Mouse (Mus musculus): ENCODE results near the gene Rtf1. TPM values are rescaled to one million over a fixed set of nuclear protein-coding genes. Genes with fewer than 3 reads are reported as not detected.
"Not testable (repeated sequence)": the region's sequence is repeated elsewhere in the genome, so short reads cannot be mapped to it uniquely, and the experiment has no call there.

Gene Rtf1
- polyA plus RNA-seq (2015; fragmentation: Nextera tagmentation; extraction: Ambion mirVana), result 63.4 and 81.4 TPM in 2 replicates

DNA sequence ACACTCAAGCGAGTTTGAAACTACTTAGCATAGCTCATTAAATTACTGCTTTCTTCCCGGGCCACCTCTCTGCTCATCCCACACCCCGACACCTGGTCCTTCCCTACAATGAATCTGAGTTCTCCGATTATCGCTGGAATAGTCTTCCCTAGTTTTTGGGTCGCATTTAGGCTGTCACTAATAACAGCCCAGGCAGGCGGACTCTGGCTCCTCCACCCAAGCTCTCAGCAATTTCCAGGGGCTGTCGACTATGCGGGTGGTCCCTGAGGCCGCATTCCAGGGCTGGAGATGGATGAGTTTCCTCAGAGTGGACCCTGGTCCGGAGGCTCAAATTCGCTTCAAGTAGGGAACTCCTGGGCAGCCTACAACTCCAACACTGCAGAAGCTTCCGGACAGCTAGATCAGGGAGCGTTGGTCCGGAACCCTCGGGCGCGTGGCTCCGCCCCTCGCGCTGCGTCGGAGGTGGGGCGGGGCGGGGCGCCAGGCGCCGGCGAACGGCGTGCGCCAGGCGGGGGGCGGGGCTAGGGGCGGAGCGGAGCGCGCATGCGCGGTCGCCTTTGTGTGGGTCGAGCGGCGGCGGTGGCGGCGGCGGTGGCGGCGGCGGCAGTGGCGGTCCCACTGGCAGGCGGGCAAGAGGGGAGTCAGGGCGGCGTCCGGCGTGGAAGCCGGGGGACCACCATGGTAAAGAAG is at the start of gene Rtf1:
Rtf1 (plus strand) TSS at position 544 of the 690 bp plus-strand sequence.
- Histone ChIP-seq H3K27ac (peak within 1 kb of the TSS; percentile 55), H3K9ac (peak within 1 kb of the TSS; percentile 99), H3K4me2 (peak within 1 kb of the TSS; percentile 84), H3K4me1 (peaks cover 24% of the 10 kb centered on the region), H3K4me3 (peak within 1 kb of the TSS; percentile 99), H3K27me3 (peaks cover 10% of the 10 kb centered on the region; the same call in 1 of the 2 replicates), H3K9me3 (replicated peaks) (no peaks in the 10 kb centered on the region), H3K36me3 (ENCODE audit: poor library complexity, severe bottlenecking) (no peaks in the 10 kb centered on the region)
- WGBS, result under 1% methylated on average over 44 of the region's 58 CpGs
- ATAC-seq, result peak; percentile 96

- Histone ChIP-seq H3K4me1 (no peaks in the 10 kb centered on the region), H3K27ac (no peak overlapping the region), H3K9me3 (replicated peaks) (no peaks in the 10 kb centered on the region), H3K27me3 (no peaks in the 10 kb centered on the region), H3K36me3 (ENCODE audit: poor library complexity, severe bottlenecking) (peaks cover 92% of the 10 kb centered on the region), H3K9ac (no peak overlapping the region), H3K4me2 (no peak overlapping the region), H3K4me3 (no peak overlapping the region)
- WGBS, result 81% methylated on average over 1 of the region's 1 CpGs
- no peak for ATAC-seq
These were observed 38.1 kb upstream of the Rtf1 start for GRCm38 (mm10) chr2:119636781-119637180.

DNA sequence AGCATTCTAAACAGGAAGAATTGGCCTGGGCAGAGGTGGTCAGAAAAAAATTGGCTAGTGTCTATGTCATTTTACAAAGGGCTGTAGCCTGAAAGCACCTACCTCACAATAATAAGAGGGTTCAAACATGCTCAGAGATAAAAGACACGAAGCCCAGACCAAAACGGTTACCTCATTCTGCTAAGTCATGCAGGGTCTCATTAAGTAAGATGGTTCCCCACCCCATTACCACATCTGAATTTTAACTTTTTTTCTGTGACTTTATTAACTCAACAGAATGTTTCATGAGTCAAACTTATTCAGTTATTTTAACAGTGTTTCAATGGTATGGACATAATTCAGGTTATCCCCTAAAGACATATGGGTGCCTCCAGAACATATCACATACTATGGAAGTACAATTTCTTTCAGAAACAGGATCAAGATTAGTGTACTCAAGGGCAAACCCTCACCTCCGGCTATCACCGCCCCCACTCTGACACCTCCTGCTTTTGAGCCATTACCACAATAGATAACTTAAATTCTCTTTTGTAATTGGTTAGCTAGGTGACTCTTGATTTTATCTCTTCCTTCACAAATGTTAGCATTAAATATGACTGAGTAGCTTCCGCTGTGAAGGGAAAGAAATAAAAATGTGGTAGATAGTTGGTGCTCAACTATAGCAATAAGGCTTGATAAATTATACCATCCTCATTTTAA is 33.5 kb upstream of the Rtf1 start:
- H3K4me3 ChIP-seq, result no peak overlapping the region
- 91% methylated on average over 5 of the region's 5 CpGs for WGBS
- H3K36me3 ChIP-seq (ENCODE audit: poor library complexity, severe bottlenecking), result peaks cover 95% of the 10 kb centered on the region
- no peak overlapping the region for H3K27ac ChIP-seq
- H3K4me2 ChIP-seq, result no peak overlapping the region
- no peaks in the 10 kb centered on the region for H3K27me3 ChIP-seq
- no peak overlapping the region for H3K9ac ChIP-seq
- no peaks in the 10 kb centered on the region for H3K9me3 ChIP-seq (replicated peaks)
- no peaks in the 10 kb centered on the region for H3K4me1 ChIP-seq
- ATAC-seq, result no peak

DNA sequence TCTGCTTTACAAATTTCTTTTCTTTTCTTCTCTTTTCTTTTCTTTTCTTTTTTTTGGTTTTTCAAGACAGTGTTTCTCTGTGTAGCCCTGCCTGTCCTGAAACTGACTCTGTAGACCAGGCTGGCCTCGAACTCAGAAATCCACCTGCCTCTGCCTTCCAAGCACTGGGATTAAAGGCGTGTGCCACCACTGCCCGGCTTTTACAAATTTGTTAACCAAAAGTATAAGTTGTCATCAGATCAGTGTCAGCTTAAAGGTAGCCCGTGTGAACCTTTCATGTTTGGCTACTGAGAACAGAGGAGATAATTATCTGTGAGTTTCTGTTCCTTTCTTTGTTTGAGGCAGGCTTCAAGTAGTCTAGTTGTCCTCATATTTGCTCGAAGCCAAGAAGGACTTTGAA is 30.6 kb upstream of the Rtf1 start:
- no peak for ATAC-seq
- 92% methylated on average over 5 of the region's 5 CpGs for WGBS
- H3K9ac ChIP-seq, result no peak overlapping the region
- no peak overlapping the region for H3K4me3 ChIP-seq
- H3K4me1 ChIP-seq, result no peaks in the 10 kb centered on the region
- no peak overlapping the region for H3K4me2 ChIP-seq
- peaks cover 93% of the 10 kb centered on the region for H3K36me3 ChIP-seq (ENCODE audit: poor library complexity, severe bottlenecking)
- no peaks in the 10 kb centered on the region for H3K27me3 ChIP-seq
- H3K9me3 ChIP-seq (replicated peaks), result no peaks in the 10 kb centered on the region
- H3K27ac ChIP-seq, result no peak overlapping the region

- Histone ChIP-seq H3K4me2 (peak within 1 kb of the TSS; percentile 78), H3K27me3 (no peaks in the 10 kb centered on the region), H3K36me3 (ENCODE audit: poor library complexity, severe bottlenecking) (peaks cover 22% of the 10 kb centered on the region), H3K9ac (peak within 1 kb of the TSS; percentile 87), H3K27ac (no peak within 1 kb of the TSS), H3K4me3 (peak within 1 kb of the TSS; percentile 83), H3K9me3 (replicated peaks) (no peaks in the 10 kb centered on the region), H3K4me1 (peaks cover 9% of the 10 kb centered on the region)
- ATAC-seq, result peak; percentile 83
- 1% methylated on average over 44 of the region's 44 CpGs for WGBS
These were observed 12.4 kb upstream of the Rtf1 start, which contains the start of gene Ndufaf1 for GRCm38 (mm10) chr2:119662220-119663182. Gene Ndufaf1 (minus strand): TSS chr2:119662827.

GRCm38 (mm10) chr2:119665744-119666143 is 9.1 kb upstream of the Rtf1 start:
- H3K9me3 ChIP-seq (replicated peaks); H3K4me1 ChIP-seq; ATAC-seq; H3K36me3 ChIP-seq (ENCODE audit: poor library complexity, severe bottlenecking); H3K4me3 ChIP-seq; H3K4me2 ChIP-seq; H3K27ac ChIP-seq; H3K27me3 ChIP-seq; H3K9ac ChIP-seq: not testable (repeated sequence)
- 69% methylated on average over 21 of the region's 23 CpGs for WGBS

DNA sequence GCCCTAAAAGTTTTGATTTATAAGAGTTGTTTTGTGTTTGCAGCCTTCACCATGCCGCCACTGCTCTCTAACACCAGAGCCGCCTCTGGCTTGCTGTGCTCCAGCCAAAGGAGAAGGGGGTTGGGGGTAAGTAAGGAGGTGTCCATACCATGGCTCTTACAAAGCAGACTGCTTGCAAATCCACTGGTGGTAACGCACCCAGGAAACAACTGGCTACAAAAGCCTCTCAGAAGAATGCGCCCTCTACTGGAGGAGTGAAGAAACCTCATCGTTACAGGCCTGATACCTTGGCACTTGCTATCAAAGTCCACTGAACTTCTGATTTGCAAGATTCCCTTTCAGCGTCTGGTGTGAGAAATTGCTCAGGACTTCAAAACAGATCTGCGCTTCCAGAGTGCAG is 5.9 kb upstream of the Rtf1 start:
- Histone ChIP-seq H3K4me2 (no peak overlapping the region), H3K27me3 (peaks cover 10% of the 10 kb centered on the region; the same call in 1 of the 2 replicates), H3K9ac (no peak overlapping the region), H3K9me3 (replicated peaks) (no peaks in the 10 kb centered on the region), H3K36me3 (ENCODE audit: poor library complexity, severe bottlenecking) (no peaks in the 10 kb centered on the region), H3K4me1 (peaks cover 3% of the 10 kb centered on the region; the same call in 1 of the 2 replicates), H3K4me3 (no peak overlapping the region), H3K27ac (no peak overlapping the region)
- 16% methylated on average over 7 of the region's 7 CpGs for WGBS
- ATAC-seq, result no peak

GRCm38 (mm10) chr2:119675215-119675784 is 432 bp downstream of the Rtf1 start:
- H3K4me1 ChIP-seq, result peaks cover 24% of the 10 kb centered on the region
- peak; percentile 85 for ATAC-seq
- H3K9ac ChIP-seq, result peak overlapping the region; percentile 99
- peak overlapping the region; percentile 84 for H3K4me2 ChIP-seq
- no peaks in the 10 kb centered on the region for H3K9me3 ChIP-seq (replicated peaks)
- peaks cover 10% of the 10 kb centered on the region; the same call in 1 of the 2 replicates for H3K27me3 ChIP-seq
- H3K4me3 ChIP-seq, result peak overlapping the region; percentile 99
- peak overlapping the region; percentile 55 for H3K27ac ChIP-seq
- 1% methylated on average over 34 of the region's 39 CpGs for WGBS
- H3K36me3 ChIP-seq (ENCODE audit: poor library complexity, severe bottlenecking), result 0 out of 2 replicates have a peak, but pooled peaks cover 3% of the 10 kb centered on the region

DNA sequence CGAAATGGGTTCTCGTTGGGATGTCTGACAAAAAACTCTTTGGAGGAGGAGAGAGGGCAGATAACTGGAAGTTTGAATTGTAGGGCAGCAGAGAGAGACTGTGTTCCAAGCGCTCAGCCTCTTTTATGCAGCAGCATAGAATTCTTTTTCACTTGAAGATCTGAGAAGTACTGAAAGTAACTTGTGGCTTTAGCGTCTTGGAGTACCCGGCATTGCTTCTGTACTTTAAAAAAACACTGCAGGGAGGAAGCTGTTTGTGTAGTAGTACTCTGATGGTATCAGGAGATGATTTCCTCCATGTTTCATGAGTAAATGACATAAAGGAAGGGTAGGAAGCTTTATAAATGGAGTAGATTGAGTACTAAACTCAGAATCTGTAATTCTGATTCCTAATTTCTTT is 963 bp downstream of the Rtf1 start:
- no peaks in the 10 kb centered on the region for H3K9me3 ChIP-seq (replicated peaks)
- peak overlapping the region; percentile 99 for H3K9ac ChIP-seq
- peaks cover 24% of the 10 kb centered on the region for H3K4me1 ChIP-seq
- H3K27ac ChIP-seq, result no peak overlapping the region
- H3K4me2 ChIP-seq, result peak overlapping the region; percentile 84
- H3K4me3 ChIP-seq, result peak overlapping the region; percentile 99
- peaks cover 10% of the 10 kb centered on the region; the same call in 1 of the 2 replicates for H3K27me3 ChIP-seq
- no peak for ATAC-seq
- H3K36me3 ChIP-seq (ENCODE audit: poor library complexity, severe bottlenecking), result 0 out of 2 replicates have a peak, but pooled peaks cover 3% of the 10 kb centered on the region
- WGBS, result 3% methylated on average over 5 of the region's 5 CpGs

- Histone ChIP-seq H3K27ac (no peak overlapping the region), H3K4me1 (no peaks in the 10 kb centered on the region), H3K4me3 (no peak overlapping the region), H3K9me3 (replicated peaks) (no peaks in the 10 kb centered on the region), H3K9ac (no peak overlapping the region), H3K4me2 (no peak overlapping the region), H3K36me3 (ENCODE audit: poor library complexity, severe bottlenecking) (peaks cover 20% of the 10 kb centered on the region), H3K27me3 (no peaks in the 10 kb centered on the region)
- no peak for ATAC-seq
- WGBS, result 84% methylated on average over 2 of the region's 2 CpGs
These were observed 8.8 kb downstream of the Rtf1 start for GRCm38 (mm10) chr2:119683706-119684105.

- WGBS, result 83% methylated on average over 9 of the region's 9 CpGs
- ATAC-seq, result no peak
- Histone ChIP-seq H3K9ac (no peak overlapping the region), H3K27ac (no peak overlapping the region), H3K36me3 (ENCODE audit: poor library complexity, severe bottlenecking) (peaks cover 20% of the 10 kb centered on the region), H3K4me2 (no peak overlapping the region), H3K27me3 (no peaks in the 10 kb centered on the region), H3K4me3 (no peak overlapping the region), H3K4me1 (no peaks in the 10 kb centered on the region), H3K9me3 (replicated peaks) (no peaks in the 10 kb centered on the region)
These were observed 17.3 kb downstream of the Rtf1 start for GRCm38 (mm10) chr2:119692003-119692701.

Measured in forebrain, embryonic 13.5 days (tissue).